ENCODE assay signal across 18 mouse cellular contexts in the genomic region with DNA sequence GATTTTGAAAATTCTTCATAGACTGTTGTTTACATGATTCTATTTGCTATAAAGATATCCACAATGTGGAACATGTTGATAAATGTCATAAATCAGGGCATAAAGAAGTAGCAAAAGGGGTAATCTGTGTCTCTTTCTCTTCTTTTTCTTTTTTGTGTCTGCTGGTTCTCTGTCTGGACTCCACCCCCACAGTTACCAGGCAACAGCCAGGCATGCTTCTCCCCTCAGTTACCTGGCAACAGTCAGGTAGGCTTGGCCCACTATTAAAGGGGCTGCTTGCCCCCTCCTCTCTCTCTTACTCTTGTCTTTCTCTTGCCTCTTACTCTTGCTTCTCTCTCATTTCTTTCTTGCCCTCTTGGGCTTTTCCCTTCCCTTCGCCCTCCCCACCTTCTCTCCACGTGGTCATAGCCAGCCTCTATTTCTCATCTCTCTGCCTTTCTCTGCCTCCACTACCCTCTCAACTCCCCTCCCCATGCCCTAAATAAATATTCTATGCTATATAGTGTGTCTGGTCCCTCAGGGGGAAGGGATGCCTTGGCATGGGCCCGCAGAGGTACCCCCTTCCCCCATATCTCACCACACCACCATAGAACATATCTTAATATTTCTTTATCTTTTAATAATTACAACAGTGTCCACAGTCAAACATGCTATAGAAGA. TPM values are rescaled to one million over a fixed set of nuclear protein-coding genes. Genes with fewer than 3 reads are reported as not detected.
DNase-seq lines count a peak whose midpoint lies in the region; ATAC-seq and TF ChIP-seq lines count a peak whose summit lies in the region.
"Had no signal": no experiment of that assay in that cellular context is flagged by ENCODE, and none has a peak within 500 bp of the region (broad histone marks: within the 10 kb centered on the region; RNA-seq: fewer than 3 reads in every experiment).

No protein-coding gene starts in this region.

- H3K27me3 ChIP-seq in hindbrain, embryonic 10.5 days (ENCODE audit: insufficient read depth, poor library complexity, severe bottlenecking) = no peaks in the 10 kb centered on the region
- no peaks in the 10 kb centered on the region for H3K27me3 ChIP-seq in hindbrain, embryonic 16.5 days (replicated peaks; ENCODE audit: control insufficient read depth, insufficient read depth, low read length)
- no peaks in the 10 kb centered on the region for H3K27me3 ChIP-seq in forebrain, embryonic 16.5 days (replicated peaks; ENCODE audit: control insufficient read depth, insufficient read depth, low read length)
- H3K27me3 ChIP-seq in midbrain, embryonic 16.5 days (ENCODE audit: control insufficient read depth, insufficient read depth, low read depth, low read length) = no peaks in the 10 kb centered on the region
- H3K27me3 ChIP-seq in limb, embryonic 10.5 days (ENCODE audit: low read depth, poor library complexity, severe bottlenecking) = no peaks in the 10 kb centered on the region
- H3K27me3 ChIP-seq: lung, embryonic 15.5 days; midbrain, embryonic 12.5 days had no signal

- H3K4me3 ChIP-seq in hindbrain, embryonic 10.5 days = no peak overlapping the region
- H3K4me3 ChIP-seq in hindbrain, embryonic 16.5 days (ENCODE audit: low read length) = no peak overlapping the region
- no peak overlapping the region for H3K4me3 ChIP-seq in forebrain, embryonic 16.5 days (replicated peaks; ENCODE audit: low read length)
- no peak overlapping the region for H3K4me3 ChIP-seq in midbrain, embryonic 16.5 days (ENCODE audit: low read depth, low read length)
- no peak overlapping the region for H3K4me3 ChIP-seq in limb, embryonic 10.5 days
- H3K4me3 ChIP-seq: lung, embryonic 15.5 days; midbrain, embryonic 12.5 days had no signal

- no peak overlapping the region for H3K4me2 ChIP-seq in hindbrain, embryonic 16.5 days (ENCODE audit: low read length)
- H3K4me2 ChIP-seq in forebrain, embryonic 16.5 days (ENCODE audit: low read length) = no peak overlapping the region
- H3K4me2 ChIP-seq in midbrain, embryonic 16.5 days (ENCODE audit: low read length) = no peak overlapping the region
- H3K4me2 ChIP-seq: lung, embryonic 15.5 days; midbrain, embryonic 12.5 days had no signal

- WGBS in hindbrain, embryonic 10.5 days = 83% methylated on average over 3 of the region's 3 CpGs
- WGBS in hindbrain, embryonic 16.5 days = 61% methylated on average over 3 of the region's 3 CpGs
- WGBS in forebrain, embryonic 16.5 days = 73% methylated on average over 3 of the region's 3 CpGs
- WGBS in midbrain, embryonic 16.5 days = 72% methylated on average over 3 of the region's 3 CpGs
- WGBS in limb, embryonic 10.5 days = 89% methylated on average over 3 of the region's 3 CpGs

- peaks cover 6% of the 10 kb centered on the region; the same call in 1 of the 2 replicates for H3K4me1 ChIP-seq in hindbrain, embryonic 10.5 days (replicated peaks)
- H3K4me1 ChIP-seq in hindbrain, embryonic 16.5 days (ENCODE audit: control insufficient read depth, insufficient read depth, low read depth, low read length) = 0 out of 2 replicates have a peak, but pooled peaks cover 2% of the 10 kb centered on the region
- H3K4me1 ChIP-seq in forebrain, embryonic 16.5 days (replicated peaks; ENCODE audit: control insufficient read depth, insufficient read depth, low read length) = no peaks in the 10 kb centered on the region
- H3K4me1 ChIP-seq in midbrain, embryonic 16.5 days (ENCODE audit: control insufficient read depth, insufficient read depth, low read length) = peaks cover 3% of the 10 kb centered on the region
- no peaks in the 10 kb centered on the region for H3K4me1 ChIP-seq in limb, embryonic 10.5 days
- H3K4me1 ChIP-seq: lung, embryonic 15.5 days; midbrain, embryonic 12.5 days had no signal

- DNase-seq in hindbrain, embryonic 10.5 days (ENCODE audit: low spot score) = peak; percentile 15
- DNase-seq in brain, embryonic 14.5 days (ENCODE audit: low read depth) = peak; percentile 64
- DNase-seq in cerebellum, adult 18-20 months = no peak
- DNase-seq in limb, embryonic 10.5 days (ENCODE audit: low spot score) = no peak
- DNase-seq: adrenal gland, adult 2 months; cerebellum, postnatal 10 days; gastrocnemius, postnatal 10 days; retina, postnatal 1 day; thymus, postnatal 25 days had no signal

- no peaks in the 10 kb centered on the region for H3K36me3 ChIP-seq in hindbrain, embryonic 10.5 days
- no peaks in the 10 kb centered on the region for H3K36me3 ChIP-seq in hindbrain, embryonic 16.5 days (ENCODE audit: control insufficient read depth, insufficient read depth, low read length)
- H3K36me3 ChIP-seq in forebrain, embryonic 16.5 days (ENCODE audit: control insufficient read depth, insufficient read depth) = no peaks in the 10 kb centered on the region
- no peaks in the 10 kb centered on the region for H3K36me3 ChIP-seq in midbrain, embryonic 16.5 days (ENCODE audit: control insufficient read depth, insufficient read depth, low read length)
- no peaks in the 10 kb centered on the region for H3K36me3 ChIP-seq in limb, embryonic 10.5 days
- H3K36me3 ChIP-seq: lung, embryonic 15.5 days; midbrain, embryonic 12.5 days had no signal

- no peak for ATAC-seq in hindbrain, embryonic 16.5 days
- ATAC-seq in forebrain, embryonic 16.5 days = peak; percentile 66
- peak; percentile 88 for ATAC-seq in midbrain, embryonic 16.5 days
- ATAC-seq: intestine, postnatal 0 days had no signal

- H3K9me3 ChIP-seq in hindbrain, embryonic 10.5 days = peaks cover 4% of the 10 kb centered on the region; the same call in 1 of the 2 replicates
- no peaks in the 10 kb centered on the region for H3K9me3 ChIP-seq in hindbrain, embryonic 16.5 days (ENCODE audit: control insufficient read depth, low read length)
- H3K9me3 ChIP-seq in forebrain, embryonic 16.5 days (ENCODE audit: control insufficient read depth, low read length) = no peaks in the 10 kb centered on the region
- no peaks in the 10 kb centered on the region for H3K9me3 ChIP-seq in midbrain, embryonic 16.5 days (replicated peaks; ENCODE audit: control insufficient read depth, low read length, poor library complexity, severe bottlenecking)
- no peaks in the 10 kb centered on the region for H3K9me3 ChIP-seq in limb, embryonic 10.5 days (replicated peaks)
- H3K9me3 ChIP-seq: lung, embryonic 15.5 days; midbrain, embryonic 12.5 days had no signal

- no peak overlapping the region for H3K27ac ChIP-seq in hindbrain, embryonic 10.5 days
- H3K27ac ChIP-seq in hindbrain, embryonic 16.5 days (ENCODE audit: low read depth, low read length) = no peak overlapping the region
- no peak overlapping the region for H3K27ac ChIP-seq in forebrain, embryonic 16.5 days (ENCODE audit: low read length)
- H3K27ac ChIP-seq in midbrain, embryonic 16.5 days (ENCODE audit: low read length) = 0 out of 2 replicates have a peak overlapping the region, but pooled peaks have one; percentile 35
- no peak overlapping the region for H3K27ac ChIP-seq in limb, embryonic 10.5 days
- H3K27ac ChIP-seq: liver, embryonic 14.5 days; lung, embryonic 15.5 days; macrophage; midbrain, embryonic 12.5 days; stomach, postnatal 0 days had no signal

- no peak overlapping the region for H3K9ac ChIP-seq in hindbrain, embryonic 16.5 days (ENCODE audit: low read depth, low read length)
- H3K9ac ChIP-seq in forebrain, embryonic 16.5 days (replicated peaks; ENCODE audit: low read depth, low read length) = no peak overlapping the region
- H3K9ac ChIP-seq in midbrain, embryonic 16.5 days (ENCODE audit: low read depth, low read length) = no peak overlapping the region
- H3K9ac ChIP-seq: liver, embryonic 14.5 days; lung, embryonic 15.5 days; midbrain, embryonic 12.5 days had no signal

- no peak for TF ChIP-seq POLR2A in brain, embryonic 14.5 days (IDR thresholded peaks at IDR 0.05; ENCODE audit: borderline replicate concordance, extremely low read depth, insufficient read depth, insufficient read length, poor library complexity, severe bottlenecking)

- TF ChIP-seq CTCF in brain, embryonic 14.5 days (IDR thresholded peaks at IDR 0.05; ENCODE audit: borderline replicate concordance, extremely low read depth, insufficient read depth, insufficient read length) = no peak

RNA-seq across cellular contexts. Expression of gene Rapgef4, which starts 43.3 kb away (rescaled TPM):
- 2.9 and 3.3 TPM in 2 replicates for polyA plus RNA-seq in hindbrain, embryonic 10.5 days (2016; fragmentation: Nextera tagmentation; extraction: Ambion mirVana)
- 38.6 and 41.3 TPM in 2 replicates for polyA plus RNA-seq in hindbrain, embryonic 16.5 days (2015; fragmentation: Nextera tagmentation; extraction: Ambion mirVana)
- polyA plus RNA-seq in brain, embryonic 14.5 days (2012; rRNA removed) = 16.2 and 20.4 TPM in 2 replicates
- polyA plus RNA-seq in forebrain, embryonic 16.5 days (2015; fragmentation: Nextera tagmentation; extraction: Ambion mirVana) = 14.4 and 23.4 TPM in 2 replicates
- 36.8 and 40.2 TPM in 2 replicates for polyA plus RNA-seq in midbrain, embryonic 16.5 days (2015; fragmentation: Nextera tagmentation; extraction: Ambion mirVana)
- 1.6 TPM in 2 replicates for polyA plus RNA-seq in limb, embryonic 10.5 days (2016; fragmentation: Nextera tagmentation; extraction: Ambion mirVana)
- polyA plus RNA-seq: macrophage had no signal

Comparison
In these comparisons a context has a peak if more than half of its experiments do, and no peak if none do; other contexts are left out.
1. DNase-seq: peak in hindbrain, embryonic 10.5 days (single experiment) and brain, embryonic 14.5 days (single experiment); none in cerebellum, adult 18-20 months (0 of 2) and limb, embryonic 10.5 days (single experiment).